Mouse (Mus musculus): ENCODE measurements around the gene Mcoln1.

The Mcoln1 gene

DNA sequence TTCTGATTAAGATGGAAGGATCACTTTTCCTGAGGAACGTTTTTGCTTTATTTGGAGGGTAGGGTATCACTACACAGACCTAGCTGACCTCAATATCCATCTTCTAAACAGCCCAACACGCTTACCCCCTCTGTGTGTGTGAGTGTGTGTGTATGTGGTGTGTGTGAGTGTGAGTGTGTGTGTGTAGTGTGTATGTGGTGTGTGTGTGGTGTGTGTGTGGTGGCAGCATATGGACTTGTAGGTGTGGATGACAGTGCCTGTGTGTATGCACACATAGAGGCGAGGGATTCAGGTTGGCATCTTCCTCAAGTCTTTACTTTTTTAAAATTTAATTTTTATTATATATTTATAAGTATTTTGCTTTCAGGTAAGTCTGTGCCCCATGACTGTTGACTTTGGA is 1.7 kb upstream of the Mcoln1 start:
- in situ Hi-C loops (cut with MboI): no loop called here

DNA sequence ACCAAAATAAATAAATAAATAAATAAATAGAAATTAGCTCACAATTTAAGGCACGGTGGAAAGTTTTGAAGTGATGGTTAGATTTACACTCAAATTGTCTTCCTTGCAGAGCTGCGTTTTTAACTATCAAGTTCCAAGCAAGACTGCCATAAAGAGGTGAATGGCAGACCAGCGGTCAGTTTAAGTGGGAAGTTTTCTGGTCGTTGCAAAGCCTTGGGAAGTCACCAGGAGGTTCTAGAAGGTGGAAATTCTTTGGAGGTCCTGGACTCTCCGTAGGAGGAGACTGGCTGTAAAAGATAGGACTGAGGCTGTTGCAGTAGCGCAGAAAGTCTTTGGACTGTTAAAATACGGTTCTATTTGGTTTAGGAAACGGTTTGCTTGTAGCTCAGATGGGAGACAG is 506 bp upstream of the Mcoln1 start:
- in situ Hi-C loops (cut with MboI): no loop called here

DNA sequence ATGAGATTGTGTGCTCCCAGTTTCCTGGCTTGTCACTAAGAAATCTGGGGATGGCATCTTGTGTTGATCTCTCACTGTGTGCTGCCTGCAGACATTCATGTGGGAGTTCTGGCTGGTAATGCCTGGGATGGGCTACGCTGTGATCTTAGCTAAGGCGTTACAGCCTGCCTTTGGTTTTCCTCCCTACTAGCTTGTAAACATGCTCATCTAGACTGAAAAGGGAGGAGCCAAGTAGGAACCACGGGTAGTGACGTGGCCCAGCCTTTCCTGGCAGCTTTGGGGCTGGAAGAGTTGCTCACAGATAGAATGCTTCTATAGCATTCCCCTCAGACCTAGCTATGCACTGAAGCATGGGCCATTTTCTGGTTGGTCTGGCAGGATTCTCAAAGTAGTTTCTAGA is 2.0 kb downstream of the Mcoln1 start:
- in situ Hi-C loops (cut with MboI): no loop called here

DNA sequence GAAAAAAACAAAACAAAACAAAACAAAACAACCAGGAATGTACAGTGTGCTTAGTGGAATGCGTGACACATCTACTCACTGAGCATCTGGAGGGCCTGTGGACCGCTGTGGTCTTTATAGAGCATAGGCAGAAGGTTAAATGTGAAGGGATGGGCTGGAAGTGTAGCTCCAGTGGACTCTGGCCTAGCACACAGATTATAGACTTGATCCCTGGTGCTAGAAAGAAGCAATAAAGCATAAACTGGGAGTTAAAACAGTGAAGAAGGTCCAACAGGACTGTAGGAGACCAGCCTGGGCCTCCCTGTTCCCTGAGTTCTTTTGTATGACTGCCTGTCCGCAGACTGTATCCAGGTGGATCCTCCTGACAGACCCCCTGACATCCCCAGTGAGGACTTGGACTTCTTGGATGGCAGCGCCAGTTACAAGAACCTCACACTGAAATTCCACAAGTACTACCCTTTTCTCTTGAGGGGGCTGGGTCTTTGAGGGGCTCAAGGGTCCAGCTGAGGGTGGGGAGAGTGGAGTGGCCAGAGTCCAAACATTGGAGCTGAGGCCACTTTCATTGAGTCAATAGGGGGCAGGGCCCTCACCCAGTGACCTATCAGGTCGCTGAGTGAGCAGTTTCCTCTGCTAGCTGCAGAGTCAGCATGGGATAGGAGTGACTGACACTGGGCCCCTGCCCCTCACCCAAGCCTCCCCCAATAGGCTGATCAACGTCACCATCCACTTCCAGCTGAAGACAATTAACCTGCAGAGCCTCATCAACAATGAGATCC is 7.9 kb downstream of the Mcoln1 start:
- in situ Hi-C loops (cut with MboI): no loop called here

DNA sequence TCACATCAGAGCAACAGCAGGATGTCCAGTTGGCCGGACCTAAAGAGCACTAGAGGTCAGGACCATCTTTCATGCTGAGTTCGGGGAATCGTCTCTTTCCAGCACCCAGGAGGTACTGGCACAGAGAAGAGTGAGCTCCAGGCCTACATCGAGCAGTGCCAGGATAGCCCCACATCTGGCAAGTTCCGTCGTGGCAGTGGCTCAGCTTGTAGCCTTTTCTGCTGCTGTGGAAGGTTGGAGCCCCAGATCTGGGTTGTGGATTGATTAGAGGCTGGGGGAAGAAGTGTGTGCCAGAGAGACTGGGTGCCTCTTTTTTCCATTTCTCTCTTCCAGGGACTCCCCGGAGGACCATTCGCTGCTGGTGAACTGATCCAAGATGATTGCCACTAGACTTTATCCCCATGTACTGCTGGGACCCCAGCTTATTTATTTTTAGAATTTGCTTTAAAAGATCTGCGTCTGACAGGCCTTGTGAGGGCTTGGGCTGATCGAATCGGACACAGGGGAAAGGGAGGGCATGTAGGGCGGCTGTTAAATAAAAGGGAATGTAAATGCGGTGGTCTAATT is 14.5 kb downstream of the Mcoln1 start:
- in situ Hi-C loops (cut with MboI): no loop called here

DNA sequence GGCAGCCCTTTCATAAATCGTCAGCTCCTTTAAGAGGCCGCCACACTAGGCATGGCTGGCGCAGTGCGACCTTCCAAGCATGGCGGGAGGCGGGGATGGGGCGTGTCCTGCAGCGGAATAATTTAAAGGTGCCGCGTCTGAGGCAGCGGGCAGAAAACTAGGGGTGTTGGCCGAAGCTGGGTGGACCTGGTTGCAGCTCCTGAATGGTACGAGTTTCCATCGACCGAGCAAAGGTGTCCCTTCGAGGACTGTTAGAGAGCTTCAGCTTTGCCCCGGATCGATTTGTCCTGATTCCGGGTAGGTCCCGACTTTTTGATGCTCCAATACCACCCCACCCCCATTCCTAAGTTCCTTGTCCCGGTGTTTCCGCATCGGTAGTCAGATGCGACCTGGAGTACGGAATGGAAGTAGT is 15.0 kb downstream of the Mcoln1 start, which contains the start of gene Pnpla6:
Gene Pnpla6, plus strand, starts transcription at position 125 of the 412 bp plus-strand sequence.
- in situ Hi-C loops (cut with MboI): no loop called here

DNA sequence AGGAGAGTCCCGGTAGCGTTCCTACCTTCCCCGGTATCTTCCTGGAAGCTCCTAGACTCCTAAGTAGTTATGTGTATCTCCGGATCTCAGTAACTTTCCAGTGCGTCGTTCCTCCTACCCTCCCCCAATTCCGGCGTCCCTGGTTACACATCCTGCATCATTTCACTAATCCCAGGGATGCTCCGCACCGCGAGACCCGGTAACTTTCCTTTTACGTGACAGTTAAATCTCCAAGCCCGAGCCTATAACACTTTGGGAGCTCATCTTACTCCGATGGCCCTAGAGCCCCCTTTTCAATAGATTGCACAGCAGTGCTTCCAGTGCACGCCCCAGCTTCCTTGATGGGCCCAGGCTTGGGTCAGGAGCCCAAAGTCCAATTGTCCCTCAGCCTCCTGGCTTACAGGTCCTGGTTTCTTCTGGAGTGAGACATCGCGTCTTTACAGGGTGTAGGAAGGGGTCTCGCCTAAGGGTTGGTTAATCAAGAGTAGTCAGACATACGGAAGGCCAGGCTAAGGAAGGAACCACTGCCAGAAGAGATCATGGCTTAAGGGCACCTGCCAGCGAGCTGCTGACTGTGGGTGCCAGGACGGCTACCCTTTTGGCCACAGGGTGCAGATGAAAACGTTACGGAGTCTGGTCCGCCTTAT is 15.6 kb downstream of the Mcoln1 start:
- in situ Hi-C loops (cut with MboI): no loop called here

DNA sequence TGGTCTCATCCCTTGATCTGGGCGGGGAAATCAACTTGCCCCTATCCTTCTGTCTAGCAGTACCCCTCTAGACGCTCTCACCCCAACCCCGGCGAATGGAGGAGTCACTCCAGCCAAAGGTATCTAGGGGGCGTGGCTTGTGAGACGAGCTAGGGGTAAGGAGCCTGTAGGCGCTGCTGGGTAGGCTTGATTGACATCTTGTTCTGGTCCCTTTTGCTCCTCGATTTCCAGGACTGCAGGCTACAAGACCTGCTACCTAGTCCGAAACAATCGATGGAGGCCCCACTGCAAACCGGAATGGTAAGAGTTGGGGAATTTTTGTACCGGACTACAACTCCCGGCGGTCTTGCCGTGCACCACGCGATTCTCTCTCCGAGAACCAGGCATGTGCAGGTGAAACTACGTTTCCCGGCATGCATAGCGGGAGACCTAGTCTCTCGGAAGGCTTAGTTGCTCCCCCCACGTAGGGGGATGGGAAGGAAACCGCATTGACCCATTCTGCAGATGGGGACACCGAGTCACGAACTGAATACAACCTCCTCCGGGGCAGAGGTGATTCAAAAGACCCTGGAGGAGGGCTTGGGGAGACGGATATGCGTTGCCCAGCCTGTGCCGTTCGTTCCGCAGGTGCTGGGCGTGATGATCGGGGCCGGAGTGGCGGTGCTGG is 16.3 kb downstream of the Mcoln1 start:
- in situ Hi-C loops (cut with MboI): no loop called here

DNA sequence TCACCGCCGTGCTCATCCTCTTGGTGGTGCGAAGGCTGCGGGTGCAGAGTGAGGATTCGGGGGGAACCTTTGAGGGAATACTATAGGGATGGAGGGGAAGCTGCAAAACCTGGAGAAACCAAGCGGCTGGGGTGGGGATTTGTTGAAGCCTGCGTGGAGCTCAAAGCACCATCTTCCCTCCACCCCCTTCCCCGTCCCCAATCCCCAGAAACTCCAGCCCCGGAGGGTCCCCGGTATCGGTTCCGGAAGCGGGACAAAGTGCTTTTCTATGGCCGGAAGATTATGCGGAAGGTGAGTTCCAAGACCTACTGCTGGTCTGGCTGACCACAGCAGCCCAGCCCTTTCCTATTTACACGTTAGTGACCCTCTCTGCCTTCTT is 16.8 kb downstream of the Mcoln1 start:
- in situ Hi-C loops (cut with MboI): no loop called here

DNA sequence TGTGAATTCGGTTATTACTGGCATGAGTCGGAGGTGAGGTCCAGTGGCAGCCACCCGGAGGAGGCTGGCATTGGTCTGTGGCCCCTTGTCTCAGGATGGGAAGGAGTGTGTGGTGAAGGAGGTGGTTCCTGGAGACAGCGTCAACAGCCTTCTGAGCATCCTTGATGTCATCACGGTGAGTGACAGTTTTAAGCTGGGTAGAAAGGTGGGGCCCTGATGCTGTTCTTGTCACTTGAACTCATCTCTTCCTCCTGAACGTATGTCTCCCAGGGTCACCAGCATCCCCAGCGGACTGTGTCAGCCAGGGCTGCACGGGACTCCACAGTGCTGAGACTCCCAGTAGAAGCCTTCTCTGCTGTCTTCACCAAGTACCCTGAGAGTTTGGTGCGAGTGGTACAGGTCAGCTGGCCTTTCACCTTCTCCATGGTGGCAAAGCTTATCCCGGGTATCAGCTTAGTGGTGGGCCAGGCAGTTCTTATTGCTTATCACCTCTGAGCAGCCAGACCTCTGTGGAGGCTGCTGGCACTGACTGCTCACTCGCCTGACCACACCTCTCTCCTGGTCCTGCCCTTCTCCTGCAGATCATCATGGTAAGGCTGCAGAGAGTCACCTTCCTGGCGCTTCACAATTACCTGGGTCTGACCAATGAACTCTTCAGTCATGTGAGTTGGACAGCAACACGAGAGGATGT is 21.9 kb downstream of the Mcoln1 start:
- in situ Hi-C loops (cut with MboI): no loop called here

DNA sequence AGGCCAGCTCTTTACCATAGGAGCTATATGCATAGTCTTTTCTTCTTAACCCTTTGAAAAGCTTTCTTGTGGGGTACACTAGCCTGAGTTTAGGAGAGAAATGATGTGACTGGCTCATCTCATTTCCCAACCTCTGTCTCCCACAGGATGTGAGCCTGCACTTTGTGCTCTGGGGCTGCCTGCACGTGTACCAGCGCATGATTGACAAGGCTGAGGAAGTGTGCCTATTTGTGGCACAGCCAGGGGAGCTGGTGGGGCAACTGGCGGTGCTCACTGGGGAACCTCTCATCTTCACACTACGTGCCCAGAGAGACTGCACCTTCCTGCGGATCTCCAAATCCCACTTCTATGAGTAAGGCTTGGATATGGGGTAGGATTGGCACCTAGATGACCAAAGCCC is 30.6 kb downstream of the Mcoln1 start:
- in situ Hi-C loops (cut with MboI): no loop called here

DNA sequence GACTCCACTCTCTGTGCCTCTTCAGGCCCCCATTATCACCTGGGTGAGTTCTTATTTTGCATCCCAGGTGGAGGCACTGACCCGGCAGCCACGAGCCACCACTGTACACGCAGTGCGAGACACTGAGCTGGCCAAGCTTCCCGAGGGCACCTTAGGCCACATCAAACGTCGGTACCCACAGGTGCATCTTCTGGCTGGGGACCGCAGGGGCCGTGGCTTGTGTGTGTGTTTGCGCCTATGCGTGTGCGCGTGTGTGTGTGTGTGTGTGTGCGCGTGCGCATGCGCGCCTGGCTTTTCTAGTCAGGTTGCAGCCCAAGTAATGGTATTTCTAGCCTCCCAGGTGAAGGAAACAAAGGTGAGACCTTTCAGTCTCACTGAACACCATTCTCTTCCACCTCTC is 31.7 kb downstream of the Mcoln1 start:
- in situ Hi-C loops (cut with MboI): no loop called here

DNA sequence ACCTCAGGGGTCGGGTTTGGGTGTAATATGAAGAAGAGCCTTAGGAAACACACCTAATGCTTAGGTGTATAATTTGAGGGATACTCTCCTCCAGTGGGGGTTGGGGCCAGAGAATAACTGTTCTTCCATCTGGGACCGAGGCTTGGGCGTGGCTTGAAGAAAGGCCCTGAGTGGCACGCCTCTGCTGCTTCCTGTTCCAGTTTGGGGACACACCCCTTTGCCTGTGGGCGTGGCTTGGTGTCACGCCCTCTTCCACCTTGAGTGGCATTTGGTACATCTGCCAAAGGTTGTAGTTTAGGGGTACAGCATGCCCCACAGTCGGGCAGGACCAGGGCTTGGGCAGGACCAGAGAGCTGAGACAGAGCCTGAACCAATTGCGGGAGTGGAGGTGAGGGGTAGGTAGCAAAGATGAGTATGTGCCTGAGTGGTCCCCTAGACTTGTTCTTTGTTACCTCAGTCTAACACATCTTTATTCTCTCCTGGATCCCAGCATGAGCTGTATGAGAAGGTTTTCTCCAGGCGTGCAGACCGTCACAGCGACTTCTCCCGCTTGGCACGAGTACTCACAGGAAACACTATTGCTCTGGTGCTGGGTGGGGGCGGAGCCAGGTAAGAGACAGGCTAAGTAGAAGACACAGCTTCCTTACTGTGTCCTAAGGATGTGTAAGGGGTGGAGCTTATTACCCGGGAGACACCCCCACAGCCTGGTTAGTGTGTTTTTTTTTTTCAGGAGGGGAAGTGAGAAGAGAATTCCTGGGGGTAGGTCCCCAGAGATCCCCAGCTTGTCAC is 36.0 kb downstream of the Mcoln1 start:
- in situ Hi-C loops (cut with MboI): no loop called here

DNA sequence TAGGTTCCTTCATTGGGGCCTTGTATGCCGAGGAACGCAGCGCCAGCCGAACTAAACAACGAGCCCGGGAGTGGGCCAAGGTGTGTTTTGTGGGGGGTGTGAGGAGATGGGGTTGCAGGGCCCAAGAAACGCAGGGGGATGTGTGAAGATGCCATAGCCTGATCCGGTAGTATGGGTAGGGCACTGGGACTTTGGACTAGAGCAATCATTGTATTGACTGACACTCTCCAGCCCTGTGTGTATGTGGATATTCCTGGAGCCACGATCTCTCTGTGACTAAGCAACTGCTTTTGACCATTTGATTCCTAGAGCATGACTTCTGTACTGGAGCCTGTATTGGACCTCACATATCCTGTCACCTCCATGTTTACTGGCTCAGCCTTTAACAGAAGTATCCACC is 36.7 kb downstream of the Mcoln1 start:
- in situ Hi-C loops (cut with MboI): no loop called here

DNA sequence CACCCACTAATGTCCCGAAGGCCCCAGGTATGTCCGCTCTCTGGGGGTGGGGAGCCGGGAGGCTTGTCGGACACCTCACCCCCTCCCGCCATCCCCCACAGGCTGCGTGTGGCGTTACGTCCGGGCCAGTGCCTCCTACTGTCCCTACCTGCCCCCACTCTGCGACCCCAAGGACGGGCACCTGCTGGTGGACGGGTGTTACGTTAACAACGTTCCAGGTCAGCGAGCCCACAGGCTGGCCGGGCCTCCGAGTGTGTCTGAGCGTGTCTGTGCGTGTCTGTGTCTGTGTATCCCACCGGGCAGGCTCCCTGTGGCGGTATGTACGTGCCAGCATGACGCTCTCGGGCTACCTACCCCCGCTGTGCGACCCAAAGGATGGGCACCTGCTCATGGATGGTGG is 37.4 kb downstream of the Mcoln1 start:
- in situ Hi-C loops (cut with MboI): no loop called here

DNA sequence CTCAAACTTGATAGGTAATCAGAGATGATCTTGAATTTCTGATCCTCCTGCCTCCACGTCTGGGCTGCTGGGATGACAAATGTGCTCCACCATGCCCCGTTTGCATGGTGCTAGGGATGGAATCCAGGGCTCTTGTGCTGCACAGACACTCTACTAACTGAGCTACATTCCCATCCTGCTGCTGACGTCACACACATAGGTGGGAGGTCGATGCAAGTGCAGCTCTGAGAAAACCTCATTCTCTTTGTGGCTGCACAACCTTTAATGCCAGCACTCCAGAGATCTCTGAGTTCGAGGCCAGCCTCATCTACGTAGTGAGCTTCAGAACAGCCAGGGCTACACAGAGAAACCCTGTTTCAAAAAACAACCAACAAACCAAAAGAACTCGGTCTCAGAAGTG is 38.9 kb downstream of the Mcoln1 start:
- in situ Hi-C loops (cut with MboI): no loop called here

DNA sequence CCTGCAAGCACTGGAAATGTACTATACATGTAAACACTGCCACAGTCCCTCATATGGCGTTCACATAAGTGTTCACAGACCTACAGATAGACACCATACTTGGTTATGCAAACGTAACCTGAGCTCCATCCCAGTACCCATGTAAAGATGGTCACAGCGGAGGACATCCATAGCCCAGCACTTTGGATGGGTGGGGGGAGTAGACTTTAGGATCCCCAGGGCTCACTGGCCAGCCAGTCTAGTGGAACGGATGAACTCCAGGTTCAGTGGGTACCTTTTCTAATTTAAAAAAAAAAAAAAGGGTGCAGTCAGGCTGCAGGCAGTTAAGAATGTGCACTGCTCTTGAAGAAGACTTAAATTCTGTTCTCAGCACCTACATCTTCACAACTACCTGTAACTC is 39.8 kb downstream of the Mcoln1 start:
- in situ Hi-C loops (cut with MboI): no loop called here

DNA sequence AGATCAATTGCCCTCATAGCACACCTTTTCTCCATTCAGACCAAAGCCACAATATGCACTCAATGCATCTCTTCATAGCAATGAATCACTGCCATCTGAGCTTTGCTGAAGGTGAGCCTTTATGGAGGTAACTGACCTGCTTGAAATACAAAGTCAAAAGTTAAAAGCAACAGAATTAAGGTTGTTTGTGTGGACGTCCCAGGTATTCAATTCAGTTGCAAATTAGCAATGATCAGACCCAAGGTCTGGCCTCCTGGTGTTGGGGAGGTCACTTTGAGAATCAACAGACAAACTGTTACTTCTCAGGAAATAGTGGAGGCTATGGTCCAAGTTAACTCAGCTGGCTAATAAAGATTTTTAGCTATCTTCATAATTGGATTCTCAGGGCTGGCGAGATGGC is 46.3 kb downstream of the Mcoln1 start:
- in situ Hi-C loops (cut with MboI): no loop called here

DNA sequence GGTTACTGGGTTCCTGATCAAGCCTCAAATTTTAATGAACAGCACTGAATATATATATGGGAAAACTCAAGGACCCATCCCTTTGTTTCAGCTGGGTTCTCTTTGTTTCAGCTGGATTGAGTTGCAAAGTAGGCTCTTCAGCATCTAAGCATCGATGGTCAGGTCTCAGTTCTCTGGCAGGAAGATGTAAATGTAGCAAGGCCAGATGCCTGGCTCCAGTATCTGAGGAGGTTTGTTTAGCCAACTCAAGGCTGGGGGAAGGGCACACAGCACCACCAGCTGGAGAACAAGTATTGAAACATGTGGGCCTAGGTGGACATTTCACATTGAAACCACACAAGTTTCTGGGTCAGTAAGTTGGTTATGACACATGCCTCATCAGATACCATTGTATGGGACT is 52.0 kb downstream of the Mcoln1 start:
- in situ Hi-C loops (cut with MboI): loop anchor here (25.0 kb wide), 1 partner anchor 410 kb away; the partner anchor contains the start of gene Cd209c

DNA sequence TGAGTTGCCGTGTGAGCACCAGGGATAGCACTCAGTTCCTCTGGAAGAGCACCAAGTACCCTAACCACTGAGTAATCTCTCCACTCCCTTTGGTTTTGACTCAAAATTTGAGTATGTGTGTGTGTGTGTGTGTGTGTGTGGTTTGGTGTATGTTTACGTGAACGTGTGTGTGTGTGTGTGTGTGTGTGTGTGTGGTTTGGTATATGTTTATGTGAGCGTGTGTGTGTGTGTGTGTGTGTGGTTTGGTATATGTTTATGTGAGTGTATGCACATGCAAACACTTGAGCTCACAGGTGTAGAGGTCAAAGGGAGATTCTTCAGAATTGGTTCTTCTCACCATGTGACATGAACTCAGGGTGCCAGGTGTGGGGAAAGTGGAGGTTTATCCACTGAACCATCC is 55.9 kb downstream of the Mcoln1 start:
- in situ Hi-C loops (cut with MboI): loop anchor here (25.0 kb wide), 1 partner anchor 406 kb away; the partner anchor contains the start of gene Cd209c
